30 mouse cellular contexts compared by ENCODE assay signal in the genomic region with DNA sequence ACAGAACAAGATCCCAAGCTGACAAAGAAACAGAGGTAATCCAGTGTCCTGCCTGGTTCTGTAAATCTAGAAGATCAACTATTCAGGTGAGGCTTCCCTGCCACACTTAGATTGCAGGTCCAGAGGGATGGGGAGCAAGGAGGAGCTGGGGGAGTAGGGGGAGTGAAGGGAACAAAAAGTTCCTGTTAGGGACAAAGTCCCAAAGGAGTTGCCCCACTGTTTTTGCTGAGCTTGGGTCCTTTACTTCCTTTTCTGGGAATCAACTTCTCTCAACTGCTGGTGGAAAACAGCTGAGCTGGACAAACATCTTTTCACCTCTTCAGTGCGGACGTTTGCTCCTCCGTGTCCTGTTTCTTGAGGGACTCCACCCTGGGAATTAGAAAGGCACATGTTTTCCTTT. TPM values are rescaled to one million over a fixed set of nuclear protein-coding genes. Genes with fewer than 3 reads are reported as not detected.
DNase-seq lines count a peak whose midpoint lies in the region; ATAC-seq lines count a peak whose summit lies in the region.
"Had no signal": no experiment of that assay in that cellular context is flagged by ENCODE, and none has a peak within 500 bp of the region (broad histone marks: within the 10 kb centered on the region; RNA-seq: fewer than 3 reads in every experiment).

No protein-coding gene starts in this region.

- no peaks in the 10 kb centered on the region for H3K4me1 ChIP-seq in kidney, embryonic 14.5 days (ENCODE audit: control insufficient read depth, insufficient read depth, low read length)
- H3K4me1 ChIP-seq in brown adipose tissue, adult 24 weeks (ENCODE audit: control insufficient read depth, insufficient read depth, insufficient read length, low read length) = no peaks in the 10 kb centered on the region
- no peaks in the 10 kb centered on the region for H3K4me1 ChIP-seq in hindbrain, embryonic 10.5 days (replicated peaks)
- H3K4me1 ChIP-seq: heart, embryonic 15.5 days; liver, embryonic 13.5 days; neural tube, embryonic 15.5 days had no signal

- no peaks in the 10 kb centered on the region for H3K36me3 ChIP-seq in kidney, embryonic 14.5 days (ENCODE audit: control insufficient read depth, insufficient read depth, low read length)
- no peaks in the 10 kb centered on the region for H3K36me3 ChIP-seq in hindbrain, embryonic 10.5 days
- H3K36me3 ChIP-seq: heart, embryonic 15.5 days; liver, embryonic 13.5 days; neural tube, embryonic 15.5 days had no signal

- H3K9ac ChIP-seq in kidney, embryonic 14.5 days (ENCODE audit: low read depth, low read length) = no peak overlapping the region
- H3K9ac ChIP-seq: forebrain, postnatal 0 days; heart, embryonic 15.5 days; liver, embryonic 13.5 days; neural tube, embryonic 15.5 days had no signal

- H3K4me2 ChIP-seq in kidney, embryonic 14.5 days (replicated peaks; ENCODE audit: low read depth, low read length) = no peak overlapping the region
- H3K4me2 ChIP-seq: heart, embryonic 15.5 days; liver, embryonic 13.5 days; neural tube, embryonic 15.5 days had no signal

- no peaks in the 10 kb centered on the region for H3K9me3 ChIP-seq in kidney, embryonic 14.5 days (ENCODE audit: control insufficient read depth, low read length)
- no peaks in the 10 kb centered on the region for H3K9me3 ChIP-seq in hindbrain, embryonic 10.5 days
- H3K9me3 ChIP-seq: heart, embryonic 15.5 days; liver, embryonic 13.5 days; neural tube, embryonic 15.5 days had no signal

- ATAC-seq in kidney, embryonic 14.5 days (ENCODE audit: low FRiP score, low TSS enrichment) = no peak
- ATAC-seq: forebrain, postnatal 0 days; hindbrain, embryonic 16.5 days had no signal

- H3K27ac ChIP-seq in kidney, embryonic 14.5 days (ENCODE audit: low read depth, low read length) = no peak overlapping the region
- H3K27ac ChIP-seq in brown adipose tissue, adult 24 weeks (replicated peaks; ENCODE audit: low read depth, low read length) = 0 out of 2 replicates have a peak overlapping the region, but pooled peaks have one; percentile 25
- H3K27ac ChIP-seq in hindbrain, embryonic 10.5 days = no peak overlapping the region
- H3K27ac ChIP-seq: heart, embryonic 15.5 days; liver, embryonic 13.5 days; macrophage; neural tube, embryonic 15.5 days had no signal

- intact Hi-C loops in heart, postnatal 36 days (cut with DNase I) = no loop called here

- H3K4me3 ChIP-seq in kidney, embryonic 14.5 days (ENCODE audit: low read length) = no peak overlapping the region
- no peak overlapping the region for H3K4me3 ChIP-seq in brown adipose tissue, adult 24 weeks (ENCODE audit: insufficient read depth, low read depth, low read length)
- no peak overlapping the region for H3K4me3 ChIP-seq in hindbrain, embryonic 10.5 days
- H3K4me3 ChIP-seq: erythroblast, embryonic 14.5 days; heart, embryonic 15.5 days; liver, embryonic 13.5 days; neural tube, embryonic 15.5 days had no signal

- no peaks in the 10 kb centered on the region for H3K27me3 ChIP-seq in kidney, embryonic 14.5 days (ENCODE audit: control insufficient read depth, insufficient read depth, low read length)
- H3K27me3 ChIP-seq in hindbrain, embryonic 10.5 days (ENCODE audit: insufficient read depth, poor library complexity, severe bottlenecking) = no peaks in the 10 kb centered on the region
- H3K27me3 ChIP-seq: heart, embryonic 15.5 days; liver, embryonic 13.5 days; neural tube, embryonic 15.5 days had no signal

- 82% methylated on average over 3 of the region's 3 CpGs for WGBS in kidney, embryonic 14.5 days
- 85% methylated on average over 3 of the region's 3 CpGs for WGBS in hindbrain, embryonic 10.5 days

- DNase-seq in heart, adult 9 months (ENCODE audit: low spot score in 2 of 2) = peak; percentile 15 to 30
- DNase-seq in heart, postnatal 36 days = no peak
- DNase-seq in kidney, adult 8-10 months = peak; percentile 53 to 77
- peak; percentile 37 for DNase-seq in kidney, postnatal 14 days
- no peak for DNase-seq in hindbrain, embryonic 10.5 days (ENCODE audit: low spot score)
- DNase-seq: B cell, adult 2 months; cerebellum, adult 2 months; cerebellum, postnatal 14 days; forebrain, postnatal 0 days; gastrocnemius, postnatal 14 days; layer of hippocampus, postnatal 36 days; left cerebral cortex, postnatal 4 days; liver, embryonic 13.5 days; lung, adult 2 months; lung, postnatal 10 days; midbrain, embryonic 14.5 days; retina, postnatal 1 day; spleen, adult 18-20 months; thymus, adult 2 months; thymus, postnatal 36 days had no signal

RNA-seq across cellular contexts. Expression of gene Slc16a14, which starts 11.0 kb away (rescaled TPM):
- under 1 TPM; 0.39 to 0.57 TPM for total RNA-seq in heart, postnatal 36 days (2021)
- 0.41 and 0.53 TPM in 2 replicates for polyA plus RNA-seq in kidney, embryonic 14.5 days (2014; fragmentation: Nextera tagmentation; extraction: Ambion mirVana)
- polyA plus RNA-seq in brown adipose tissue, adult 24 weeks (2012; ENCODE audit: insufficient read depth, insufficient read length, missing spikeins) = not detected in 2 replicates
- 1.3 and 3.7 TPM in 2 replicates for polyA plus RNA-seq in hindbrain, embryonic 10.5 days (2016; fragmentation: Nextera tagmentation; extraction: Ambion mirVana)
- total RNA-seq: granulocyte monocyte progenitor cell, adult 5-6 weeks; megakaryocyte-erythroid progenitor cell, adult 5-6 weeks had no signal
- polyA plus RNA-seq: erythroblast, embryonic 14.5 days; large intestine, adult 2 months had no signal

Comparison
In these comparisons a context has a peak if more than half of its experiments do, and no peak if none do; other contexts are left out.
1. DNase-seq: peak in heart, adult 9 months (2 of 2), kidney, adult 8-10 months (2 of 2) and kidney, postnatal 14 days (single experiment); none in heart, postnatal 36 days (0 of 2) and hindbrain, embryonic 10.5 days (single experiment).